Mouse (Mus musculus) midbrain, embryonic 16.5 days (tissue): ENCODE measurements at regions not wholly inside any gene's neighbourhood (a gene's known extent, or its start where the extent isn't known, plus 50 kb on each side); places are given as distances from the start of the nearest gene placed in this dataset.

Experiments used
- ATAC-seq: fragments of 200-750 bp; cut with Nextera tagmentation; 2 replicates; pipeline ENCODE4 v1.8.0; 2017; ENCODE audit warnings: moderate TSS enrichment
- H3K27ac ChIP-seq: fragments of 300-500 bp; sonication (generic); 2 replicates; pipeline ENCODE4 v1.5.1; 2014; ENCODE audit warnings: mild to moderate bottlenecking, low read length, mixed read lengths
- H3K27me3 ChIP-seq: fragments of 300-500 bp; sonication (generic); 2 replicates; pipeline ENCODE4 v1.6.1; 2014; ENCODE audit warnings: low read depth, low read length, mixed read lengths; ENCODE audit not compliant: control insufficient read depth, insufficient read depth
- H3K36me3 ChIP-seq: fragments of 300-500 bp; sonication (generic); 2 replicates; pipeline ENCODE4 v1.6.1; 2014; ENCODE audit warnings: mild to moderate bottlenecking, low read length, moderate library complexity, mixed read lengths; ENCODE audit not compliant: control insufficient read depth, insufficient read depth
- H3K4me1 ChIP-seq: fragments of 300-500 bp; sonication (generic); 2 replicates; pipeline ENCODE4 v1.6.1; 2014; ENCODE audit warnings: mild to moderate bottlenecking, low read length, mixed read lengths; ENCODE audit not compliant: control insufficient read depth, insufficient read depth
- H3K4me2 ChIP-seq: fragments of 300-500 bp; sonication (generic); 2 replicates; pipeline ENCODE4 v1.6.1; 2014; ENCODE audit warnings: mild to moderate bottlenecking, low read length, mixed read lengths
- H3K4me3 ChIP-seq: fragments of 300-500 bp; sonication (generic); 2 replicates; pipeline ENCODE4 v1.5.1; 2014; ENCODE audit warnings: low read depth, mild to moderate bottlenecking, low read length, moderate library complexity, mixed read lengths
- H3K9ac ChIP-seq: fragments of 300-500 bp; sonication (generic); 2 replicates; pipeline ENCODE4 v1.6.1; 2014; ENCODE audit warnings: low read depth, low read length, mixed read lengths
- H3K9me3 ChIP-seq: fragments of 300-500 bp; sonication (generic); replicated peaks from 2 replicates; pipeline ENCODE4 v1.6.1; 2014; ENCODE audit warnings: mild to moderate bottlenecking, low read length, mixed read lengths; ENCODE audit not compliant: control insufficient read depth, poor library complexity, severe bottlenecking
- WGBS: fragments of 180-500 bp; shearing (Covaris S2); extraction: QIAGEN DNeasy Blood & Tissue Kit; methylation state at CpG from one replicate; pipeline ENCODE4 v1.1.7; 2014; 5-methylcytosine and 5-hydroxymethylcytosine counted together

DNA sequence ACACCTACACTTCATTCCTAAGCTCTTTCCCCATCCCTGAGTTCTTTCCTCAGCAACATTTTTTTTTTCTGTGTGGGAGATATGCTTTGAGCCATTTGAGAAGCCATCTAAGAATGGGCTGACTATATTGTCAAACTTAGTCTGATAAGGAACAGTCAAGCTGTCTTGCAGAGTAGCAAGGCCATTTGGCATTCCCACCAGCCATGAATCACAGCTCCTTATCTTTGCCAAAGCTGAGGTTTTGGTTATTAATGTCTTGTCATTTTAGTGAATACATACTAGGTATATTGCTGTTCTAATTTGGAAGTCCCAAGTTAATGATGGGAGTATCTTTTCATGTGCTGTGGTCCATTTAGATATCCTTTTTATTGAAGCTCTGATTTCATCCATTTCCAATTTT, 96.4 kb downstream of the Sox9 start:
- no peaks in the 10 kb centered on the region for H3K36me3 ChIP-seq
- no peak overlapping the region for H3K27ac ChIP-seq
- no peak overlapping the region for H3K9ac ChIP-seq
- no peak for ATAC-seq
- H3K4me2 ChIP-seq: no peak overlapping the region
- H3K4me3 ChIP-seq: no peak overlapping the region
- no peaks in the 10 kb centered on the region for H3K9me3 ChIP-seq
- no peaks in the 10 kb centered on the region for H3K27me3 ChIP-seq
- H3K4me1 ChIP-seq: no peaks in the 10 kb centered on the region

DNA sequence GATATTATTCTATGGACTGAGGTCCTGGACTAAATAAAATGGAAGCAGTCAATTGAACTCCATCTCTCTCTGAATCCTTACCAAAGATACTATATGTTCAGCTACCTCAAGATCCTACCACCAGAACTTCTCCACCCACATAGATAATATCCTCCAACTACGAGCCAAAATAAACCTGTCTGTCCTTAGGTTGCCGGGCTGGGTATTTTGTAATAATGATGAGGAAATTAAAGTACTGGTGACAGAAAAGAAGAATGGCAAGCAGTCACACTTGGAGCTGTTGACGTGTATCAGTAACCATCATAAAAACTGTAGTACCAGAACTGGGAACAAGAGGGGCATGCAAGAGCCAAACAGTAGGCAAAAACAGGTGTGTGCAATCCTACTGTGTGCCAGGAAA, 98.7 kb downstream of the Sox9 start:
- Histone ChIP-seq H3K27ac (no peak overlapping the region), H3K27me3 (no peaks in the 10 kb centered on the region), H3K4me1 (no peaks in the 10 kb centered on the region), H3K36me3 (no peaks in the 10 kb centered on the region), H3K4me3 (no peak overlapping the region), H3K9me3 (no peaks in the 10 kb centered on the region), H3K4me2 (no peak overlapping the region), H3K9ac (no peak overlapping the region)
- WGBS: 91% methylated on average over 3 of the region's 3 CpGs
- no peak for ATAC-seq

DNA sequence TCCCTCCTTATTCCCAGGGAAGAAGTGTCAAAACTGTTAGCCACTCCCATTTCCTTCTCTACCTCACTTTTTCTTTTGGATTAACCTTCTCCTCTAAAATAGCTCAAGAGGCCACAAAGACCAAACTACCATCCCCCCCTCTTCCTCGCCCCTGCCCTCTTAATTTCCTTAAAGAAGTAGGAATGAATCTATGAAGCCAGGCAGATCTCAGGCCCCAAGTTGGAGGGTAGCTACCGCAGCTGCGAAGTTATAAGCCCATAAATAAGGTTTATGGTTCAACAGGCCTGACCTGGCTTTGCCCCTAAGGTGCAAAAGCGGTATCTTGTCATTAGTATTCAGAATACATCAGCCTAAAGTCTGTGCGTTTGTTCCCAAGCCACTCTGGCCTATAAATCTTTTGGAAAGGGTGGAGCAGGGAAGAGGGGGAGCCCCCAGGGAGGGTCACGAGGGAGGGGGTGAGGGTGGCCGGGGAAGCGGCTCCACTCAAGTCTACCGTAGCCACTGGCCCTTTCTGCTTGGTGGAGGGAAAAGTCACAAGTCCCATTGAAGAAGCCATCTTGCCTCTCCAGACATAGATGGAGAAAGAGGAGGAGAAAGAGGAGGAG, 103.4 kb downstream of the Sox9 start:
- Histone ChIP-seq H3K27ac (no peak overlapping the region), H3K36me3 (no peaks in the 10 kb centered on the region), H3K4me2 (no peak overlapping the region), H3K9ac (no peak overlapping the region), H3K9me3 (no peaks in the 10 kb centered on the region), H3K4me3 (no peak overlapping the region), H3K27me3 (no peaks in the 10 kb centered on the region), H3K4me1 (no peaks in the 10 kb centered on the region)
- 63% methylated on average over 9 of the region's 9 CpGs for WGBS
- no peak for ATAC-seq

GRCm38 (mm10) chr11:112886139-112886538, 104.1 kb downstream of the Sox9 start:
- no peaks in the 10 kb centered on the region for H3K27me3 ChIP-seq
- WGBS: 90% methylated on average over 16 of the region's 16 CpGs
- no peak overlapping the region for H3K4me2 ChIP-seq
- H3K4me3 ChIP-seq: no peak overlapping the region
- H3K27ac ChIP-seq: no peak overlapping the region
- H3K4me1 ChIP-seq: no peaks in the 10 kb centered on the region
- no peaks in the 10 kb centered on the region for H3K36me3 ChIP-seq
- H3K9me3 ChIP-seq: no peaks in the 10 kb centered on the region
- ATAC-seq: no peak
- H3K9ac ChIP-seq: no peak overlapping the region

DNA sequence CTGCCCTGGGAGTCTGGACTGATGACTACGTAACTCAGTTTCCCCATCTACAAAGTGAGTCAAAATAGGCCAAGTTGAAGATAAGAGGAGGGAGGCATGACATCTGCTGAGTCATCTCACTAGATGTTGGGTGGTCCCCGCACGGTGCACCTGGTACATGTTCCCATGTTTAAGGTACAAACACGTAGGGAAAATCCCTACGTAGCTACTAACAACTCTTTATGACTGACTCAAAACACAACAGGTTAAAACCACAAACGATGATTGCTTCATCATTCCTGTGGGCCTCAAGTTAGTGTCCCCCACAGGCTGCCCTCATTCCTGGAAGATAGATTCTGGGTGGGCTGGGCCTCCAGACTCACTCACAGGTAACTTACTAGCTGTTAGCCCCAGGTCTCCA, 107.7 kb downstream of the Sox9 start:
- H3K27ac ChIP-seq: no peak overlapping the region
- no peak for ATAC-seq
- no peak overlapping the region for H3K9ac ChIP-seq
- H3K4me3 ChIP-seq: no peak overlapping the region
- H3K36me3 ChIP-seq: no peaks in the 10 kb centered on the region
- H3K27me3 ChIP-seq: no peaks in the 10 kb centered on the region
- H3K4me1 ChIP-seq: no peaks in the 10 kb centered on the region
- no peaks in the 10 kb centered on the region for H3K9me3 ChIP-seq
- 97% methylated on average over 6 of the region's 6 CpGs for WGBS
- H3K4me2 ChIP-seq: no peak overlapping the region

DNA sequence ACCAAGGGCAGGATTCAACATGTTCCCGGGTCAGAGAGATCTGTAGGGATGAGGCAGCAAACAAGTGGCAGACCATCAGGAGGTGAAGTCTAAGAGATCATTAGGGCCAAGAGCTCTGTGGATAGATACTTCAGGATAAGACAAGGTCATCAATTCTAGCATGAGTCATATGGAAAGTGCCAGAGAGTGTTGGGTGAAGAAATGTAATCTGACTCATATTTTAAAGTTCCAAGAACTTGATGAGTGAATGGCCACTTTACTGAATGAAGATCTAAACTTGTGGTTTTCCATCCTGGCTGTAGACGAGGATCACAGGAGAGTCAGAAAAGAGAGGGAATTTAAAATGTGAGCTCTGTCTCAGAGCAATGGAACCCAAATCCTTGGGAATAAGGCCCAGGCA, 115.6 kb downstream of the Sox9 start:
- Histone ChIP-seq H3K36me3 (no peaks in the 10 kb centered on the region), H3K4me1 (no peaks in the 10 kb centered on the region), H3K4me3 (no peak overlapping the region), H3K4me2 (no peak overlapping the region), H3K27me3 (no peaks in the 10 kb centered on the region), H3K27ac (no peak overlapping the region), H3K9ac (no peak overlapping the region), H3K9me3 (no peaks in the 10 kb centered on the region)
- WGBS: 91% methylated on average over 2 of the region's 2 CpGs
- no peak for ATAC-seq

GRCm38 (mm10) chr11:112902618-112903017, 120.6 kb downstream of the Sox9 start:
- H3K9me3 ChIP-seq: no peaks in the 10 kb centered on the region
- H3K4me3 ChIP-seq: no peak overlapping the region
- H3K27me3 ChIP-seq: no peaks in the 10 kb centered on the region
- H3K4me2 ChIP-seq: no peak overlapping the region
- no peaks in the 10 kb centered on the region for H3K4me1 ChIP-seq
- 93% methylated on average over 3 of the region's 3 CpGs for WGBS
- no peaks in the 10 kb centered on the region for H3K36me3 ChIP-seq
- no peak for ATAC-seq
- H3K9ac ChIP-seq: no peak overlapping the region
- H3K27ac ChIP-seq: no peak overlapping the region

DNA sequence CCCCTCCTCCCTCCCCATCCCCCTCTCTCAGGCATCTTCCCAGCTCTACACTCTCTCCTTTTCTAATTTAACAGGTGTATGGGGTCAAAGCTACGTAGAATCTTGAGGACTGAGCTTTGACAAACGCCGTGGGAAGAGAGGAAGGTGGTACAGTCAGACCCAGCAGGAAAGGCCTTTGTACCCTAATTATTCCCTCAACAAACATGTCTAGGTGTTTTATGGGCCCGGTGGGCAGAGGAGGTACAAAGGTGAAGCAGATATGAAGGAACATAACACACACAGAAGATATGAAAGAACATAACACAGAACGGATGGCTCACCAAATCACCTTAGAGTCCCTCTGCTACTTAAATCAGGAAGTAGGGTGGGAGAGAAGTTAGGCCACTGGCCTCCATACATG, 128.3 kb downstream of the Sox9 start:
- H3K4me3 ChIP-seq: no peak overlapping the region
- no peak overlapping the region for H3K4me2 ChIP-seq
- no peak overlapping the region for H3K27ac ChIP-seq
- 84% methylated on average over 5 of the region's 5 CpGs for WGBS
- H3K27me3 ChIP-seq: no peaks in the 10 kb centered on the region
- H3K36me3 ChIP-seq: no peaks in the 10 kb centered on the region
- no peaks in the 10 kb centered on the region for H3K9me3 ChIP-seq
- no peak for ATAC-seq
- no peak overlapping the region for H3K9ac ChIP-seq
- H3K4me1 ChIP-seq: no peaks in the 10 kb centered on the region

DNA sequence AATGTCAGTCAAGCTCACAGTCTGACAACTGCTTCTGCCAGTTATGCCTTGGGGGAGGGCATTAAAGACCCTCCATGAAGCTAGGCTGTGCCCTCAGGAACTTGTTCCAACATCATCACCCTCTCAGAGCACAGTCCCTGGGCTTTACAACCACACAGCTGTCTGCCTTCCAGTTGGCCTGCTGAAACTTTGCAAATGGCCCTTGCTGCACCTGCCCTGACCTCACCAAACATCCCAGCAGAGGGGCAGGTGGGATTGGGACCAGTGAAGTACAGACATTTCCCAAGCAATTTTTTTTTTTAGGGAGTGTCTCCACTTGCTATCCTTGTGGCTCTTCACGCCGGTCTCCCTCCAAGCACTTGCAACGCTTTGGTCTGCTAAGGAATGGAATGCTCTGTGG, 130.9 kb downstream of the Sox9 start:
- ATAC-seq: no peak
- WGBS: 77% methylated on average over 3 of the region's 3 CpGs
- Histone ChIP-seq H3K4me1 (no peaks in the 10 kb centered on the region), H3K9ac (no peak overlapping the region), H3K36me3 (no peaks in the 10 kb centered on the region), H3K27ac (no peak overlapping the region), H3K27me3 (no peaks in the 10 kb centered on the region), H3K4me3 (no peak overlapping the region), H3K9me3 (no peaks in the 10 kb centered on the region), H3K4me2 (no peak overlapping the region)

DNA sequence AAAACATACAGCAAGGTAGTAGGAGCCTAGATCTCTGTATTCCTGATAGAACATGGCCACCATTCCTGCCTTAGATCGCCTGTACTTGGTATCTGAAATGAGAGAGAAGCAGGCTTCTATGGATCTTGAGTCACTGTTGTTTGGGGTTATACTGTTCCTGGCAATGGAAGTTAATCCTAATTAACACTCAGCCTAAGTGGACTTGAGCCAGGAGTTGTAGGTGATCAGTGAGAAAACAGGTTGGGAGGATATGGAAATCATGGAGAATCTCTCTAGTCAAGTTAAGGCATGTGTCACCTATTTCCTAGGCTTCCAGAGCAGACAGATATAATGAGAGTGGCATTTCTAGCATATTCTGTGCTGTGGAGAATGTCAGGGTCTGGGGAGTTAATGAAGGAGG, 134.9 kb downstream of the Sox9 start:
- no peak overlapping the region for H3K4me2 ChIP-seq
- H3K4me1 ChIP-seq: no peaks in the 10 kb centered on the region
- no peaks in the 10 kb centered on the region for H3K36me3 ChIP-seq
- no peaks in the 10 kb centered on the region for H3K27me3 ChIP-seq
- H3K27ac ChIP-seq: no peak overlapping the region
- 91% methylated on average over 1 of the region's 1 CpGs for WGBS
- no peak overlapping the region for H3K4me3 ChIP-seq
- no peak overlapping the region for H3K9ac ChIP-seq
- H3K9me3 ChIP-seq: no peaks in the 10 kb centered on the region
- no peak for ATAC-seq
